Mouse (Mus musculus) C2C12 (cell line): ENCODE measurements around the gene Pou2f1.

Source experiments
- CEBPB ChIP-seq: IDR thresholded peaks from one replicate; pipeline ENCODE4 v1.6.1; 2011; ENCODE audit warnings: low read depth, mild to moderate bottlenecking, control low read depth, moderate library complexity
- CTCF ChIP-seq: IDR thresholded peaks from one replicate; pipeline ENCODE4 v1.5.1; 2011; ENCODE audit not compliant: control insufficient read depth, insufficient read depth, insufficient read length
- MAX ChIP-seq: IDR thresholded peaks from one replicate; pipeline ENCODE4 v1.6.1; 2011; ENCODE audit warnings: mild to moderate bottlenecking, control low read depth
- MYOD1 ChIP-seq: IDR thresholded peaks from one replicate; pipeline ENCODE4 v1.6.1; 2011; ENCODE audit warnings: low read depth; ENCODE audit not compliant: control insufficient read depth, insufficient read length
- MYOG ChIP-seq: IDR thresholded peaks from one replicate; pipeline ENCODE4 v1.6.1; 2011; ENCODE audit not compliant: control insufficient read depth, insufficient read length; ENCODE audit errors: extremely low read depth
- USF1 ChIP-seq: IDR thresholded peaks from one replicate; pipeline ENCODE4 v1.6.1; 2011; ENCODE audit warnings: low read depth, mild to moderate bottlenecking, control low read depth, moderate library complexity

- TF ChIP-seq CTCF (no peak), CEBPB (no peak), MAX (no peak), USF1 (no peak), MYOG (no peak), MYOD1 (no peak)
Measured at GRCm38 (mm10) chr1:165819147-165819546, 183.3 kb downstream of the Pou2f1 start.
